Mouse (Mus musculus): ENCODE data around the gene Ano2. TPM values are rescaled to one million over a fixed set of nuclear protein-coding genes. Genes with fewer than 3 reads are reported as not detected.

Gene Ano2
- polyA plus RNA-seq, 1 experiment, result 0.66 TPM

- Histone ChIP-seq H3K4me3 (ENCODE audit: low read depth, low read length) (no peak overlapping the region), H3K27ac (ENCODE audit: insufficient read depth, low read depth, low read length) (no peak overlapping the region), H3K4me1 (ENCODE audit: control insufficient read depth, insufficient read depth, insufficient read length, low read length) (no peaks in the 10 kb centered on the region), H3K27me3 (ENCODE audit: control insufficient read depth, insufficient read depth, low read length) (no peaks in the 10 kb centered on the region), H3K36me3 (ENCODE audit: control insufficient read depth, insufficient read depth, low read length) (no peaks in the 10 kb centered on the region)
- TF ChIP-seq POLR2A (IDR thresholded peaks at IDR 0.05; ENCODE audit: low read depth, low read length), result no peak
- no peak for TF ChIP-seq CTCF (IDR thresholded peaks at IDR 0.05; ENCODE audit: extremely low read depth, insufficient read length, insufficient replicate concordance, low read depth, low read length)
- 58% methylated on average over 4 of the region's 4 CpGs for WGBS
These were observed 161.0 kb downstream of the Ano2 start for GRCm38 (mm10) chr6:125851196-125851595.

- no peaks in the 10 kb centered on the region for H3K36me3 ChIP-seq (ENCODE audit: control insufficient read depth, insufficient read depth, low read length)
- TF ChIP-seq CTCF (IDR thresholded peaks at IDR 0.05; ENCODE audit: extremely low read depth, insufficient read length, insufficient replicate concordance, low read depth, low read length), result no peak
- TF ChIP-seq POLR2A (IDR thresholded peaks at IDR 0.05; ENCODE audit: low read depth, low read length), result no peak
- no peaks in the 10 kb centered on the region for H3K4me1 ChIP-seq (ENCODE audit: control insufficient read depth, insufficient read depth, insufficient read length, low read length)
- H3K27ac ChIP-seq (ENCODE audit: insufficient read depth, low read depth, low read length), result no peak overlapping the region
- WGBS, result 68% methylated on average over 1 of the region's 1 CpGs
- H3K27me3 ChIP-seq (ENCODE audit: control insufficient read depth, insufficient read depth, low read length), result no peaks in the 10 kb centered on the region
- no peak overlapping the region for H3K4me3 ChIP-seq (ENCODE audit: low read depth, low read length)
These were observed 168.1 kb downstream of the Ano2 start for GRCm38 (mm10) chr6:125858294-125858693.

GRCm38 (mm10) chr6:125868516-125868915, 178.3 kb downstream of the Ano2 start:
- H3K27me3 ChIP-seq (ENCODE audit: control insufficient read depth, insufficient read depth, low read length), result no peaks in the 10 kb centered on the region
- no peaks in the 10 kb centered on the region for H3K4me1 ChIP-seq (ENCODE audit: control insufficient read depth, insufficient read depth, insufficient read length, low read length)
- TF ChIP-seq CTCF (IDR thresholded peaks at IDR 0.05; ENCODE audit: extremely low read depth, insufficient read length, insufficient replicate concordance, low read depth, low read length), result no peak
- TF ChIP-seq POLR2A (IDR thresholded peaks at IDR 0.05; ENCODE audit: low read depth, low read length), result no peak
- H3K27ac ChIP-seq (ENCODE audit: insufficient read depth, low read depth, low read length), result no peak overlapping the region
- no peaks in the 10 kb centered on the region for H3K36me3 ChIP-seq (ENCODE audit: control insufficient read depth, insufficient read depth, low read length)
- no peak overlapping the region for H3K4me3 ChIP-seq (ENCODE audit: low read depth, low read length)
- WGBS, result 29% methylated on average over 2 of the region's 2 CpGs

GRCm38 (mm10) chr6:125871482-125871881, 181.3 kb downstream of the Ano2 start:
- Histone ChIP-seq H3K4me1 (ENCODE audit: control insufficient read depth, insufficient read depth, insufficient read length, low read length) (no peaks in the 10 kb centered on the region), H3K27ac (ENCODE audit: insufficient read depth, low read depth, low read length) (no peak overlapping the region), H3K4me3 (ENCODE audit: low read depth, low read length) (no peak overlapping the region), H3K27me3 (ENCODE audit: control insufficient read depth, insufficient read depth, low read length) (no peaks in the 10 kb centered on the region), H3K36me3 (ENCODE audit: control insufficient read depth, insufficient read depth, low read length) (no peaks in the 10 kb centered on the region)
- no peak for TF ChIP-seq CTCF (IDR thresholded peaks at IDR 0.05; ENCODE audit: extremely low read depth, insufficient read length, insufficient replicate concordance, low read depth, low read length)
- TF ChIP-seq POLR2A (IDR thresholded peaks at IDR 0.05; ENCODE audit: low read depth, low read length), result no peak
- 80% methylated on average over 4 of the region's 4 CpGs for WGBS

- 83% methylated on average over 6 of the region's 6 CpGs for WGBS
- no peak overlapping the region for H3K4me3 ChIP-seq (ENCODE audit: low read depth, low read length)
These were observed 184.5 kb downstream of the Ano2 start for GRCm38 (mm10) chr6:125874742-125875141.

GRCm38 (mm10) chr6:125876884-125877283, 186.7 kb downstream of the Ano2 start:
- H3K36me3 ChIP-seq (ENCODE audit: control insufficient read depth, insufficient read depth, low read length), result no peaks in the 10 kb centered on the region
- no peak overlapping the region for H3K27ac ChIP-seq (ENCODE audit: insufficient read depth, low read depth, low read length)
- WGBS, result 77% methylated on average over 1 of the region's 1 CpGs
- no peak overlapping the region for H3K4me3 ChIP-seq (ENCODE audit: low read depth, low read length)
- H3K27me3 ChIP-seq (ENCODE audit: control insufficient read depth, insufficient read depth, low read length), result no peaks in the 10 kb centered on the region
- TF ChIP-seq CTCF (IDR thresholded peaks at IDR 0.05; ENCODE audit: extremely low read depth, insufficient read length, insufficient replicate concordance, low read depth, low read length), result no peak
- TF ChIP-seq POLR2A (IDR thresholded peaks at IDR 0.05; ENCODE audit: low read depth, low read length), result no peak
- H3K4me1 ChIP-seq (ENCODE audit: control insufficient read depth, insufficient read depth, insufficient read length, low read length), result no peaks in the 10 kb centered on the region

More at GRCm38 (mm10) chr6:125874742-125875141, 184.5 kb downstream of the Ano2 start:
- Histone ChIP-seq H3K36me3 (ENCODE audit: control insufficient read depth, insufficient read depth, low read length) (no peaks in the 10 kb centered on the region), H3K27me3 (ENCODE audit: control insufficient read depth, insufficient read depth, low read length) (no peaks in the 10 kb centered on the region), H3K27ac (ENCODE audit: insufficient read depth, low read depth, low read length) (no peak overlapping the region), H3K4me1 (ENCODE audit: control insufficient read depth, insufficient read depth, insufficient read length, low read length) (no peaks in the 10 kb centered on the region)
- TF ChIP-seq POLR2A (IDR thresholded peaks at IDR 0.05; ENCODE audit: low read depth, low read length) (no peak), CTCF (IDR thresholded peaks at IDR 0.05; ENCODE audit: extremely low read depth, insufficient read length, insufficient replicate concordance, low read depth, low read length) (no peak)

- Histone ChIP-seq H3K4me3 (ENCODE audit: low read depth, low read length) (no peak overlapping the region), H3K27ac (ENCODE audit: insufficient read depth, low read depth, low read length) (0 out of 2 replicates have a peak overlapping the region, but pooled peaks have one; percentile 9), H3K36me3 (ENCODE audit: control insufficient read depth, insufficient read depth, low read length) (no peaks in the 10 kb centered on the region), H3K4me1 (ENCODE audit: control insufficient read depth, insufficient read depth, insufficient read length, low read length) (no peaks in the 10 kb centered on the region), H3K27me3 (ENCODE audit: control insufficient read depth, insufficient read depth, low read length) (no peaks in the 10 kb centered on the region)
- 55% methylated on average over 2 of the region's 2 CpGs for WGBS
- TF ChIP-seq CTCF (IDR thresholded peaks at IDR 0.05; ENCODE audit: extremely low read depth, insufficient read length, insufficient replicate concordance, low read depth, low read length), result no peak
These were observed 188.5 kb downstream of the Ano2 start for GRCm38 (mm10) chr6:125878671-125879070.

GRCm38 (mm10) chr6:125879306-125879705, 189.1 kb downstream of the Ano2 start:
- Histone ChIP-seq H3K4me3 (ENCODE audit: low read depth, low read length) (no peak overlapping the region), H3K27ac (ENCODE audit: insufficient read depth, low read depth, low read length) (no peak overlapping the region), H3K4me1 (ENCODE audit: control insufficient read depth, insufficient read depth, insufficient read length, low read length) (no peaks in the 10 kb centered on the region), H3K27me3 (ENCODE audit: control insufficient read depth, insufficient read depth, low read length) (no peaks in the 10 kb centered on the region), H3K36me3 (ENCODE audit: control insufficient read depth, insufficient read depth, low read length) (no peaks in the 10 kb centered on the region)
- TF ChIP-seq CTCF (IDR thresholded peaks at IDR 0.05; ENCODE audit: extremely low read depth, insufficient read length, insufficient replicate concordance, low read depth, low read length) (no peak), POLR2A (IDR thresholded peaks at IDR 0.05; ENCODE audit: low read depth, low read length) (no peak)
- WGBS, result 84% methylated on average over 7 of the region's 7 CpGs
